Mouse (Mus musculus): ENCODE data around the gene Atad1.
A peak's percentile ranks its signal among the peaks of the same experiment; 100 is the strongest.
"Not testable (repeated sequence)": the region's sequence is repeated elsewhere in the genome, so short reads cannot be mapped to it uniquely, and the experiment has no call there.

Gene Atad1

GRCm38 (mm10) chr19:32667830-32668229 lies 71.8 kb downstream of the Atad1 start:
- not testable (repeated sequence) for DNase-seq

- DNase-seq: no peak
Observed at GRCm38 (mm10) chr19:32665243-32665642, 74.3 kb downstream of the Atad1 start.

GRCm38 (mm10) chr19:32662936-32663335 lies 76.7 kb downstream of the Atad1 start:
- no peak for DNase-seq

GRCm38 (mm10) chr19:32659346-32659745 lies 80.2 kb downstream of the Atad1 start:
- no peak for DNase-seq

- no peak for DNase-seq
Observed at GRCm38 (mm10) chr19:32653630-32654362, 85.8 kb downstream of the Atad1 start.

GRCm38 (mm10) chr19:32653122-32653521 lies 86.5 kb downstream of the Atad1 start:
- peak in 1 of 2 experiments; percentile 3 for DNase-seq

- DNase-seq: no peak
Observed at GRCm38 (mm10) chr19:32651046-32651445, 88.5 kb downstream of the Atad1 start.

GRCm38 (mm10) chr19:32648019-32648571 lies 91.5 kb downstream of the Atad1 start:
- DNase-seq: no peak

- no peak for DNase-seq
Observed at GRCm38 (mm10) chr19:32646382-32646781, 93.2 kb downstream of the Atad1 start.

- no peak for DNase-seq
Observed at GRCm38 (mm10) chr19:32645939-32646338, 93.6 kb downstream of the Atad1 start.

GRCm38 (mm10) chr19:32643642-32644041 lies 95.9 kb downstream of the Atad1 start:
- DNase-seq: no peak

GRCm38 (mm10) chr19:32641995-32642394 lies 97.6 kb downstream of the Atad1 start:
- DNase-seq: no peak

- no peak for DNase-seq
Observed at GRCm38 (mm10) chr19:32641535-32641934, 98.1 kb downstream of the Atad1 start.

- no peak for DNase-seq
Observed at GRCm38 (mm10) chr19:32638276-32638903, 101.2 kb downstream of the Atad1 start.

GRCm38 (mm10) chr19:32637357-32638275 lies 102.0 kb downstream of the Atad1 start:
- DNase-seq: no peak

- DNase-seq: no peak
Observed at GRCm38 (mm10) chr19:32634916-32635315, 104.7 kb downstream of the Atad1 start.

GRCm38 (mm10) chr19:32628572-32629132 lies 110.9 kb downstream of the Atad1 start:
- no peak for DNase-seq

- DNase-seq: no peak
Observed at GRCm38 (mm10) chr19:32627631-32628030, 112.0 kb downstream of the Atad1 start.

- DNase-seq: no peak
Observed at GRCm38 (mm10) chr19:32626768-32627331, 112.7 kb downstream of the Atad1 start.

GRCm38 (mm10) chr19:32622142-32622541 lies 117.4 kb downstream of the Atad1 start:
- DNase-seq: no peak
